Mouse (Mus musculus): ENCODE data around the gene Gm20388.

DNA sequence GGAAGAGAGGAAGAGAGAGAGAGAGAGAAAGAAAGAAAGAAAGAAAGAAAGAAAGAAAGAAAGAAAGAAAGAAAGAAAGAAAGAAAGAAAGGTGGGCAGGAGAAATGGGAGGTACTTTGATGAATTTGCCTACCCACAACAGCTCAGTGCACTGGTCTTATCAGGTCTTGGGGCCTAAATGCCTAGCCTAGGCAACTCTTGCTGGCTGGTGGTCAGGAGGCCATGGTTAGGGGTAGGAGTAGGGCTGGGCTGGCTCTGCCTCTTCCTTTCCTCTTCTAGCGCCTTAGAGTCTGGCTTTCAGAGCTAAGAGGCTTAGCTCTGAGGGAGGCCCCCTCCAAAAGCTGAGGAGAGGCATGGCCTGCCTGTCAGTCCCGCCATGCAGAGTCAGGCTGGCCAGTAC is 713.0 kb downstream of the Gm20388 start:
- no peak for TF ChIP-seq CTCF (IDR thresholded peaks at IDR 0.05; ENCODE audit: control insufficient read depth, insufficient read depth, low read length)
- TF ChIP-seq POLR2A (IDR thresholded peaks at IDR 0.05; ENCODE audit: borderline replicate concordance, control insufficient read depth, low read depth, low read length) = no peak

All from bone marrow, adult 2 months (tissue).